Mouse (Mus musculus) cerebellum, postnatal 10 days (tissue): ENCODE measurements around the gene Fmnl3.
"Not testable (repeated sequence)": the region's sequence is repeated elsewhere in the genome, so short reads cannot be mapped to it uniquely, and the experiment has no call there.

Experiments
- DNase-seq, 2 experiments: peaks; one replicate each; pipeline ENCODE4 v3.0.0; 2021; ENCODE audit warnings: mixed read lengths in 2 of 2

The Fmnl3 gene

DNA sequence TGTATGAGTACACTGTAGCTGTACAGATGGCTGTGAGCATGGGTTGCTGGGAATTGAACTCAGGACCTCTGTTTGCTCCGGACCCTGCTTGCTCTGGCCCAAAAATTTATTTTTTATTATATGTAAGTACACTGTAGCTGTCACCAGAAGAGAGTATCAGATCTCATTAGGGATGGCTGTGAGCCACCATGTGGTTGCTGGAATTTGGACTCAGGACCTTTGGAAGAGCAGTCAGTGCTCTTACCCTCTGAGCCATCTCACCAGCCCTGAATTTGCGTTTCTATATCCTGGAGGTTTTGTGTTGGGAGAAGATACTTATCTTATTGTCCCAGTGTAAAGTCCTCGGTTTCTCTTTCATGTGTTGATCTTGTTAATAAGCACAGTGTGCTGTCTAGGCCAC lies 16.5 kb upstream of the Fmnl3 start:
- DNase-seq: no peak

DNA sequence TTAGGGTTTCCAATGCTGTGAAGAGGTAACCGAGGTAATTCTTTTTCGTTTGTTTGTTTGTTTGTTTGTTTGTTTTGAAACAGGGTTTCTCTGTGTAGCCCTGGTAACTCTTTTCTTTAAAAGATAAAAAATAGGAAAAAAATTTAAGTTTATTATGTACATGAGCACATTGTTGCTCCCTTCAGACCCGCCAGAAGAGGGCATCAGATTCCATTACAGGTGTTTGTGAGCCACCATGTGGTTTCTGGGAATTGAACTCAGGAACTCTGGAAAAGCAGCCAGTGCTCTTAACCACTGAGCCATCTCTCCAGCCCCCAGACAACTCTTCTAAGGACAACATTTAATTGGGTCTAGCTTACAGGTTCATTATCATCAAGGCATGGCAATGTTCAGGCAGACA lies 15.8 kb upstream of the Fmnl3 start:
- not testable (repeated sequence) for DNase-seq

DNA sequence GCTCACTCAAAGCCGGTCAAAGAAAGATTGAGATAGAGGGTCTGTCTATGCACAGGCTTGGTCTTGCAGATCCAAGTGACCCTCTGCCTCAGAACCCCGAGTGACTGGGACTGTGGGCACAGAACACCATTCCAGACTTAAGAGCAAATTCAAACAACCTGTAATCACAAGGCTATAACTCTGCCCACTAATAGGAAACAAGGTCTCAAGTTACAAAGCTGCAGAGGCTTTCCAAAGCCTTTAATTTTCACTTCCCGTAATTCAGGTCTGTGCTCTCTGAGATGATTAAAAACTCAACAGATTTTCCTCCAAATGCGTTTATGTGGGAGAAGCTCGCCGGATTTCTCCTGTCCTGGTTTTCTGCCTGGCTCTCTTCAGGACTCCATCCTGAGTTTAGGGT lies 13.8 kb upstream of the Fmnl3 start:
- DNase-seq: no peak

DNA sequence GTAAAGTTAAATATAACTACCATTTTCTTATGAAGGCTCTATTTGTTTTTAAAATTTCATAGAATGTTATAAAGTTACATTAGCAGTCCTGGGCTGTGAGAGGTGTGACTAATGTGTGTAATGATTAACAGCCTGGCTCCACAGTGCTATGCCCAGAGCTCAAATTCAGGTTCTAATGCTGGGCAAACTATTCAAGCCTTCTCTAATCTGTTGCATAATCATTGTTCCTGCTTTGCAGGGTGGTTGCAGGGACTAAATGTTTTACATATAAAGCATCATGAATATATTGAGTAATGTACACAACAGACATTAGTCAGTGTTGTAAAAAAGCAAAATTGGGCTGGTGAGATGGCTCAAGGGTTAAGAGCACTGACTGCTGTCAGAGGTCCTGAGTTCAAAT lies 12.6 kb upstream of the Fmnl3 start:
- no peak for DNase-seq

DNA sequence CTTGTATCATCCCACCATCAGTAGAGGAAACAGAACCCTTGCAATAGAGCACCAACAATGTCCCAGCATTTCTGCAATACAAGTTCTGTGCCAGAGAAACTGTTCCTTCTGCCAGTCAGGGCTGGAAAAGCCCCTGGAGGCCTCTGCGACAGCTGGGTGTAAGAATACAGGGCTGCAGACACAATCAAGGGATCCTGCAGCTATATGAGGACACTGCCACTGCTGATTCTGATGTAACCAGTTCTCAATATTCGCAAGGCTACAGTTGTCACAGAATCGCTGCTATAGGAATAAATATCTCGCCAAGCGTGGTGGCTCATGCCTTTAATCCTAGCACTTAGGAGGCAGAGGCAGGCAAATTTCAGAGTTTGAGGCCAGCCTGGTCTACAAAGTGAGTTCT lies 6.0 kb upstream of the Fmnl3 start:
- DNase-seq: no peak

DNA sequence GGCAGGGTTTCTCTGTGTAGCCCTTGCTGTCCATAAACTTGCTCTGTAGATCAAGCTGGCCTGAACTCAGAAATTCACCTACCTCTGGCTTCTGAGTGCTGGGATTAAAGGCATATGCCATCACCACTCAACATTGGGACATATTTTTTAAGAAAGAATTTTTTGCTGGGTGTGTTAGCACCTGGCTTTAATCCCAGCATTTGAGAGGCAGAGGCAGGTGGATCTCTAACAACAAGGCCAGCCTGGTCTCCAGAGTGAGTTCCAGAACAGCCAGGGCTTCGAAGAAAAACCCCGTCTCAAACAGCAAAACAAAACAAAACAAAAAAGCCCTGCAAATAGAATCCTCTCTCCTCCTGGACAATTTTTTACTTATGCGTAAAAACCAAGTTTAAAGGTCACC lies 5.3 kb upstream of the Fmnl3 start:
- no peak for DNase-seq

DNA sequence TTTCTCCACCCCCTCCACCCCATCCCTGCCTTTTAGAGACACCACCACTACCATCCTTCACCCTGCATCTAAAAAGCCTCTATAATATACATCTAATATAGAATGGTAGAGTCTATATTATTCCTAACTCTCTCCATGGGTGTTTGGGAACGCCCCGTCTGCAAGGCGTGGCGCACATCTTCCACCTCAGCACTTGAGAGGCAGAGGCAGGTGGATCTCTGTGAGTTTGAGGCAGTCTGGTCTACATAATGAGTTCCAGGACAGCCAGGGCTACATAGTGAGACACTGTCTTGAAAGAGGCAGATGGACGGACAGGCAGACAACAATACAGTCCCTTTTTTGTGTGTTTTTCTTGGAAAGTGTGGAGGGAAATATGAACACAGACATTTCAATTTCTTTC lies 4.8 kb upstream of the Fmnl3 start:
- DNase-seq: no peak

DNA sequence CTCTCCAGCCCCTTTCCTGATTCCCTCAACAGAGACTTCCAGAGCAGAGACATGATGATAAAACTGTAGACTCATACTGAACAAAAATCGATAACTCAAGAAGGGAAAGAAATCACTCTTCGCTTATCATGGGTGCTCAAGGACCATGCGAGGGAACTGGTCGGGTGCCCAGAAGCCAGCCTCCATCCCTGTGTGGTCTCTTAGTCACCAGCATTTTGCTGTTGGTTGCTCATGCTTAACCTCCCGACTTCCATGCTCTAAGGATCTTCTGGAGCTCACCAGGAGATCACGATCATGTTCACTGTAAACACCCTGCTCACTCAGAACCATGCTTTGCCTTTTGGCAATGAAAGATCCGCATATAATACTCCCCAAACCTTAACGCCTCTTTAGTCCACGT lies 2.5 kb upstream of the Fmnl3 start:
- no peak for DNase-seq

DNA sequence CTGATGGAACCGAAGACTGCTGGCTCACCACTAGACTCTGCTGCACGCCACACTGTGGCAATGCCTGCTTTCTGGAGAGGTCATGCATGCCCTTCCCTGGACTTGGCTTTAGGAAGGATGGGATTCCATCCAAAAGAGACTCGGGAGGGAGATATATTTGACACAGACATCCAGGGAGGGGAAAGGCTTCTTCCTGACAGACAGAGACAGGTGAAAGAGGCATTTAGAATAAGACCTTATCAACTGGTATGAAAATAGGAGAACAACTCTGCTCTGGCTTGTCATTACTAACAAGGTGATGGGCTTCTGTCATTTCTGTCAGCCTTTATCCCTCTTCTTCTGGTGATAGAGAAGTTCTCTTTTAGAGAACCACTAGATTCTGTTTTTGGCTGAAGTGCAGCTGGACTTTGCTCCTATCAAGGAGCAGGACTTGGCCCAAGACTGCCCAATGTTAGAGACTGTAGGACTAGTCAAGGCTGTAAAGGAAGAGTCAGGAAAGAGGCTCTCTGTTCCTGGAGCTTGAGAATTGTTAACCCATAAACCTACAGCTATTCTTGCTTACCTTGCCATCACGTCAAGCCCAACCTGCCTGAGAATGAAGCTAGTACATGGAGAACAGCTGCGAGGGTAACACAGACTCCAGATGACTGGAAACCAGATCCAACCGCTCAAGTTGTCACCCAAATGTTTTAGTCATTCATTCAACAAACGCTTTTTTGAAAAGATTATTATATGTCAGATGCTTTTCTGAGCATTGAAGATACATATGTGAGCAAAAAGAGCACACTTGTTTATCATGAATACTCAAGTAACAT lies 1.5 kb upstream of the Fmnl3 start:
- peak; percentile 26 to 35 for DNase-seq

DNA sequence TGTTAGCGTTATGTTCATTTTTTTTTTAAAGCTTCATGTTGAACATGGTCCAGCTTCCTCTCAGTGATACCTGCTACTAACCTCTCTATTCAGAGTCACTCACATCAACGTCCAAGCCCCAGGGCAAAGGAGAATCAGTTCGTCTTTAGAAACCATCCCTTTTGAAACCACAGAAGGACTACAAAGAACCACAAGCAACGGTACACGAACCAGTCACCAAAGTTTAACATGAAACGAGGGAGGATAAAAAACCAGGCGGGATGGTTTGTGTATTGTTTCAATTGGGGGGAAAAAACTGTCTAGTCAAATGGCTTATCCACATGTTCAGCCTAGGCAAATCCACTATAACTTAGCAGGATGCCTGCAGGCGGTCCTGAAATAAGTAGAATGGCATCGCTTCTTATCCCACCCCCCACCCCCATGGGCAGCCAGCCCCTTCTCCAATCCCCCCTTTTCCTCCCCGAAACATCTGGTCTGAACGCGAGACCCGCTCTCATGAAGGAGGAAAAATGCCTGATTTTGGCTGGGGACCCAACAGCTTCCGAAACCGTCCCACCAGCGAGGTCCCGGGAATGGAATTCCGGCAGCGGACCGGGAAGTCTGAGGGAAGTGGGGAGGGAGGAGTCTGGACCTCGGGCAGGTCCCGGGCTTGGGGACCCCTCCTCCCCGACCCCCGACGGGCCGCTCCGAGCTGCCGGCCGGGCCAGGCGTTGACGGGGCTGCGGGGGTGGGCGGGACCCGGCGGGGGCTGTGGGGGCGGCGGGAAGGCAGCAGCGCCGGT lies 701 bp downstream of the Fmnl3 start:
- no peak for DNase-seq

DNA sequence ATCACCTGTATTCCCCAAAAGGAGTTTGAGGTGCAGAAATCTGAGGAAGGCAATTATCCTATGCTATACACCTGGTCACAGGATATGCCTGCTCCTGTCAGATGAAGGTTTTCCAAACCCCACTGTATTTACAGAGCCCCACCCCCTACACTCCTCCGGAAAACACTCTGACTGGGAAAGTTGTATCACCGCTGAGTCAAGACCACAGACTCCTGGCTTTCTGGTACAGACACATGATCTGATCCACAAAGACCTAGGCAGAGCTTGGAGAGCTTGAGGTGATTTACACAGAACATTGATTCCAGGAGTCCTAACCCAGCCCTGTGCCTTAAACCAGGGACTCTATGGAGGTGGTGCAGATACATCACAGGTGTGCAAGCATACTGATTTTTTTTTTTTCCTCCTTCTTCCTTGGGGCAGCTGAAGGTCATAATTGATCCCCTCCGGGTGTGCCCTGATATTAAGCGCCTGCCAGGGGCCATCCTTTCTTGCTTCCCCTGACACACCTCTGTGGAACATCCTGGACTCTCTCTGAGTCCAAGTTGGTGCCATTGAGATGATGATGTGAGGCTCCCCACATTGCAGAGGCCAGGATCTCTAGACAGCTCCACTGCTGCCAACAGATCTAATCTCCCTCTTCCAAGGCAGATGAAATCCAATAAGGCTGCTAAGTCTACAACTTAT lies 1.6 kb downstream of the Fmnl3 start:
- no peak for DNase-seq

DNA sequence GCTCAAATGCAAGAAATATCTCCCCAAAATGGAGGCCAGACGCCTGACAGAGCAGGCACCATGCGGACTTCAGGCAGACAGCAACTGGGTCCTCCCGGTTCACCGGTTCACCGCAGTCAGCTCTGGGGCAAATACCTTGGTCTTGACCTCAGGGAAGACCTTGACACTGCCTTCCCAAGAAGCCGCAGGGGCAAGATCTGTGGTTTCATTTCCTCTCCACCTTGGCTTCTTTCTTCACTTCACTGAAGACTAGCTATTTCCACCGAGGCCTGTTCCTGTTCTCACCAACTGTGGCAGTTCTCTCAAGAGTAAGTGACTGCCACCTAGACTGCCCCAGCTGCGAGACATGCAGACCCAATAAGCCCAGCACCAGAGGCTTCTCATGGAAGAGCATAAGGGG lies 5.4 kb downstream of the Fmnl3 start:
- DNase-seq: no peak

DNA sequence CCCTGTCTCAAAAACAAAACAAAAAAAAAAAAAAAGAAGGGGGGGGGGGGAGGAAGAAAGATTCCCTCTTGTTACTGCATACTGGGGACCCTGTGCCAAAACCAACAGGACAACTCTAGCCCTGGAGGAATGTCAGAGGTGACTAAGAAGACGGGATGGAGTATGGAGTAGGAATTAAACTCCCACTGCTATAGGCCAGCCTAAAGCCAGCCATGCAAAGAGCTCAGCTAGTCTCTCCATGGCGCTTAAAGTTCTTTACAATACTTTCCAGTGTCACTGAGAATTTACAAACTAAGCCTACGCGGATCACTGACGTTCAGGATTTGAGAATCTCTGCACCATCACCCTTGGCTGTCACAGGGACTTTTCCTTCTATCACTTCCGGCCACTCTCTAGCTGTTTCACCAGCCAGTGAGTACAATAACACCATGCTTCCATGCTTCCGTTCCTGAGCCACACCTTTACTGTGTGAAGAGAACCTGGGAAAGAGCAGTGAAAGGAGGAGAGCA lies 6.2 kb downstream of the Fmnl3 start:
- no peak for DNase-seq

DNA sequence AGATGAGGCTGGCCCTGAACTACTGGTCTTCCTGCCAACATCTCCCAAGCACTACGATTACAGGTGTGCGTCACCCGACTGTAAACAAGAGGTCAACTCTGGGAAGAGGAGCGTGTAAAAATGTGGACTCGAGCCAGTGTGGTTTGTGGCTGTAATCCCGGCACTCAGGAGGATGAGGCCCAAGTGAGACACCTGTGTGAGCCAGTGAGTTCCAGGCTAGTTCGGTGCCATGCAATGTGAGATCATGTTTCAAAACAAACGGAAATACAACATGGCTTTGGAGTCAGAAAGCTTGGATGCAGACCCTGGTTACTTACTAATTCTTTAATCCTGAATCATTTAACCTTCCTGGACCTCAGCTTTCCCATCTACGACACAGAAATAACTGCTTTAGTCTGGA lies 11.3 kb downstream of the Fmnl3 start:
- no peak for DNase-seq

DNA sequence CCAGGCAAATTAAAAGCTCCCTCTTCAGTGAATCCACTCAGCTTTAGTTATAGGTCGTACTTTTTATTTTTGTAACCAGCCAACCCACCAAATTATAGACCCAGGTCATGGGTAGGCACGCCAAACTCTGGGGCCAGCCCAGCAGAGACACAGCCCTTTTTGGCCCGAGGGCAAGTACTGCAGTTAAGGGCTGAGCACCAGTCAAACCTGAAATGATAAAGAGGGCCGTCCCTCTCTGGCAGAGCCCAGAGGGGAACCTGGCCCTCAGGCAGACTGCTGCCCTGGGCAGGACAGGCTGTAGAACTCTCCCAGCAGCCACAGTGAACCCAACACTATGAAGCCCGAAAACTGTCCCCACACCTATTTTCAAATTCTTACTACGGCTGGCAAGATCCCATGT lies 13.8 kb downstream of the Fmnl3 start:
- DNase-seq: no peak

DNA sequence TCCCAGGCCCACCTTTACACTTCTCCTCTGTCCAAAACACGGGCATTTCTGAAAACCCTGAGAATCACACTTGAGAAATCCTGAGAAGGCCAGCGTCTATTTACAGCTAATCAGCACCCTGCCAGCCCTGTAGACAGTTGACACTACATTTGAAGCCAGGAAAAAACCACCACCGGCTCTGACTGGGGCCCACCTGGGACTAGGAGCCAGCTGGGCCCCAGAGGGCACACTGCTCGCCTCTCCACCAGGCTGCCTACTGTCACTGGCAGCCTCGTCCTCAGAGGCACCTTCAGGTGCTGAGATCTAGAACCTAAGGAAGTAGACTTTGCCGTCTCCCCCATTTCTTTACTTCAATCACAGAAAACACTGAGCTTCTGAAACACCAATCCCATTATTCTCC lies 14.6 kb downstream of the Fmnl3 start:
- no peak for DNase-seq

DNA sequence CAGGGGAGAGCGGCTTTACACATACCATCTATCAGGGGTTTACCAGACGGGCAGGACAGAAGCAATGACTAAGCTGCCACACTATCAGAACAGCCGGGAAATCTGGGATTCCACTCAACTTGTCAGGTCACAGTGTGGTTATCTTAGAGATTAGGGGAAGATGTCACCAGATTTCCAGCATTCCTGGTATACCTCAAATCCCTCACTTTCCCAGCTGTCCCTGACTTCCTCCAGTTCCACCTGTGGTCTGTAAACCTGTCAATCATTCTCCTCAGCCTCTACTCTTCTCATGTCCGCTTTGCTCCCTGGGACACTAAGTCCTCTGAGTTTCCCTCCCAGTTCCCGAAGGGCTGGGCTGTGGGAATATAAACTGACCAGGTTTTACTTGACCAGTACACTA lies 18.0 kb downstream of the Fmnl3 start:
- no peak for DNase-seq

DNA sequence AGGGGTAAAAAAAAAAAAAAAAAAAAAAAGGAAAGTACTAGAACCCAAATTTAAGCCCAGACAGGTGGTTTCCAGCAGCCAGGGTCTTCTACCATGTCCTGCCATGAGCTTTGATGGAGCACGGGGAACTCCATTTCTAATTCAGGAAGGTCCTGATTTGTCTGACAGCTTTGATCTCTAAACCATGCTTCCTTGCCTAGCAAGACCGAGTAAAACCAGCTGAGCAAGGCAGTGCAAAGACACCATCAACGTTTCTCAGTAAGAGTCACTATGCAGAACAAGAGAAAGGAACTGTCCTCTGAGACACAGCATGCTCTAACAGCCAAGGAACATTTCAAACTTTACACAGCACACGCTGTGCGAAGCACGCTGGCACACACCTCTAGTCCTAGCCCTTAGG lies 18.7 kb downstream of the Fmnl3 start:
- DNase-seq: no peak

DNA sequence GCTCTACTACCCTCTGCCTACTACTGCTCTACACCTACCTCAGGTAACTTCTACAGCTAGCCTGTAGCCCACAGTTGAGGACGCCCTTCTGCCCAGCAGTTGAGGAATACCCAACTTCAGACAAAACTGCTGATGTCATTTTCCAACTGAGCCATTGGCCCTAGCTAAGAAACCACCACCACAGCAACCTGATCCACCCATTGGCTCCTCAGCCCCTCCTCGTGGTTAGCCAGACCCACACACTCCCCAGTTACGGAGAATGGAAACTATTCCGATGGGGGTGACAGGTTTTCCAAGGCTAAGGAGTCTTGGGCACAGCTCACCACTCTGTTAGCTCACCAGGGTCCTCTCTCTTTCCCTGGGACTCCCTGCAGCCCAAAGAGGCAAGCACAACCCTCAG lies 25.3 kb downstream of the Fmnl3 start:
- DNase-seq: no peak

DNA sequence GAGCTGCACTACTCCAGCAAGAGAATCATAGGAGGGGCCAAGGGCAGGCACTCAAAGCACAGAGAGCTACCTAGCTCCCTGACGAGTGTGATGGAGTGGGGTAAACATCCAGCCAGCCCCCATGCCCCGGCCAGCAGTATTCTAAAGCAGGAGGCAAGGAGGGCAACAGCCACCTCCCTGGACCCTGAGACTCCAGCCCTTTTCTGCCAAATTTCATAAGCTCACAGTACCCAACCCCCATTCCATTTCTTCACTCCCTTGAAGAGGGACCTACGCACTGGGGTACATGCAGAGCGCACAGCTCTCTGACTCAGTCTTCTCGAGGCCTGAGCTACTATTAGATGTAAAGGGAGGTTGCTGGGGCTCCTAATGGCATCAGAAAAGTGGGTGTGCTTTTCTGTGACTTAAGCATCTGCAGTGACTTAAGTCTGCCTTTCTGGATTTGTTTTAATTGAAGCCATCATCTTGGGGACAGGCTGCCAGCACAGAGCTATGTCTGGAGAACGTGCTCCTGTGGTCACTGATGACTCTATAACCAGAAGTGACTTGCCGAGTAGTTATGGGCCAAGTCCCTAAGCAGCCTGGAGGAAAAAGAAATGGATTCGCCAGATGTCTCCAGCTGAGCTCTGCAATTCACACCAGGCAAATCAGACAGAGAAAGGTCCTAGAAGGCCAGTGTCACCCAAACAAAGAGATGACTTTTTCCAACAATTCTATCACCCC lies 26.0 kb downstream of the Fmnl3 start:
- peak in 1 of 2 experiments; percentile 17 for DNase-seq

DNA sequence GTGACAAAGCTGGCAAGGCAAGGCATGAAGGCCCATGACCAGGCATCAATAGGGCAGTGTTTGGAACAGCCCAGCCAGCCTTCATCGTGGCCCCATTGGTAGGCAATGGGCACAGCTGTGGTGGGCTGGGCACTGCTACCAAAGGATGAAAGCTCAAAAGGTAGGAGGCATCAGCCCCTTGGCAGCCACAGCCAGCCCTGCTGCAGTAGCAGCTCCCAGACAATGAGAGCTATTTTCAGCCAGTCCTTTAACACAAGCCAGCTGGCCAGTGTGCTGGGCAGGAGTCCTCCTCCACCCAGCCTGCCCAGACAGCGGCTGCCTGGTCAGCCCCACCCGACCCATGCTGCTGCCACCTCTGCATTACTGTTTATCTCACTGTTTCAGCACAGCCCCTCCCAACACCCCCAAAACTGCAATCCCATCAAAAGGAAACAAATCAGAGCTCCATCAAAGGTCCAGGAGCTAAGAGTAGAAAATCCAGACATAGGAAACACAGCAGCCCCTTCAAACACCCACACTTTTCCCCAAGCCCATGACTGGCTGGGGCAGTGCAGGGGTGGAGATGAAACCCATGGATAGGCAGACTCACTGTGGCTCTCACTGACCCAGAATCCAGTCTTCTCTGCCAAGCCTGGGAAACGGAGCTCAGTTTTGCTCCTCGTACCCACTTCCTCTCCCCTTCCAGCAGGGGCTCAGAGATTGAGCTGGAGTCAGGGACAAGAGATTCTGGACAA lies 26.7 kb downstream of the Fmnl3 start:
- peak; percentile 60 to 67 for DNase-seq
